Mouse (Mus musculus) liver, embryonic 14.5 days (tissue): ENCODE data around the gene Gadd45gip1. TPM values are rescaled to one million over a fixed set of nuclear protein-coding genes. Genes with fewer than 3 reads are reported as not detected.

Experiments
- ATAC-seq: fragments of 200-750 bp; cut with Nextera tagmentation; 2 replicates; pipeline ENCODE4 v1.8.0; 2017; ENCODE audit warnings: moderate number of reproducible peaks, mild to moderate bottlenecking, moderate library complexity; ENCODE audit not compliant: insufficient read depth
- DNase-seq, 3 experiments: peaks; one replicate each; pipeline ENCODE4 v3.0.0-alpha.2; 2012 to 2013; ENCODE audit warnings: low read depth in 3 of 3, low spot score in 3 of 3
- H3K27ac ChIP-seq: fragments of 300-500 bp; sonication (generic); 2 replicates; pipeline ENCODE4 v1.5.1; 2014; ENCODE audit warnings: moderate library complexity, mild to moderate bottlenecking, control low read depth, inconsistent platforms
- H3K27me3 ChIP-seq: fragments of 300-500 bp; sonication (generic); 2 replicates; pipeline ENCODE4 v1.6.1; 2014; ENCODE audit warnings: mild to moderate bottlenecking, low read length, moderate library complexity; ENCODE audit not compliant: control insufficient read depth, insufficient read depth
- H3K36me3 ChIP-seq: fragments of 300-500 bp; sonication (generic); replicated peaks from 2 replicates; pipeline ENCODE4 v1.6.1; 2014; ENCODE audit warnings: low read depth; ENCODE audit not compliant: control insufficient read depth, insufficient read depth
- H3K4me1 ChIP-seq, 2 experiments: fragments of 200-500 bp in 1 of 2; fragments of 300-500 bp in 1 of 2; sonication (generic) in 1 of 2; replicated peaks; 2 replicates each; pipeline ENCODE4 v1.6.1; 2012 to 2014; ENCODE audit warnings: antibody characterized with exemption in 1 of 2, inconsistent platforms in 1 of 2, low read length in 1 of 2; ENCODE audit not compliant: control insufficient read depth in 2 of 2, insufficient read depth in 2 of 2
- H3K4me2 ChIP-seq: fragments of 300-500 bp; sonication (generic); 2 replicates; pipeline ENCODE4 v1.6.1; 2014; ENCODE audit warnings: low read depth, mild to moderate bottlenecking, control low read depth, moderate library complexity
- H3K4me3 ChIP-seq, 2 experiments: fragments of 200-500 bp in 1 of 2; fragments of 300-500 bp in 1 of 2; sonication (generic) in 1 of 2; 2 replicates each; pipeline ENCODE4 v1.5.1; 2012 to 2014; ENCODE audit warnings: low read depth in 2 of 2, low read length in 2 of 2, mild to moderate bottlenecking in 2 of 2, control low read depth in 1 of 2, inconsistent platforms in 1 of 2, moderate library complexity in 1 of 2; ENCODE audit not compliant: insufficient read depth in 1 of 2
- H3K9ac ChIP-seq: fragments of 300-500 bp; sonication (generic); replicated peaks from 2 replicates; pipeline ENCODE4 v1.6.1; 2014; ENCODE audit warnings: mild to moderate bottlenecking, control low read depth, moderate library complexity
- H3K9me3 ChIP-seq: fragments of 300-500 bp; sonication (generic); 2 replicates; pipeline ENCODE4 v1.6.1; 2016; ENCODE audit warnings: low read length, mixed read lengths; ENCODE audit not compliant: control insufficient read depth
- CTCF ChIP-seq: IDR thresholded peaks from 2 replicates; pipeline ENCODE4 v1.5.1; 2016; ENCODE audit warnings: antibody characterized with exemption, low read depth, control low read depth
- EP300 ChIP-seq: IDR thresholded peaks from 2 replicates; pipeline ENCODE4 v1.6.1; 2016; ENCODE audit warnings: antibody characterized with exemption, low read depth
- WGBS: fragments of 180-500 bp; shearing (Covaris S2); extraction: QIAGEN DNeasy Blood & Tissue Kit; methylation state at CpG from one replicate; pipeline ENCODE4 v1.1.7; 2014; ENCODE audit not compliant: insufficient replicate concordance; 5-methylcytosine and 5-hydroxymethylcytosine counted together
- polyA plus RNA-seq, 2 experiments: library from polyadenylated mRNA; depleted of rRNA in 1 of 2; stranded (reverse) in 1 of 2; unstranded in 1 of 2; fragments of >200 nt; fragmentation: Nextera tagmentation in 1 of 2; extraction: Ambion mirVana in 1 of 2; gene quantifications; 2 replicates each; pipeline versions ENCODE4 v1.2.1 to v1.2.3; 2012 to 2014

Gadd45gip1 gene
- polyA plus RNA-seq (2012; rRNA removed): 24.4 and 31.0 TPM in 2 replicates
- 50.2 and 55.7 TPM in 2 replicates for polyA plus RNA-seq (2014; fragmentation: Nextera tagmentation; extraction: Ambion mirVana)

DNA sequence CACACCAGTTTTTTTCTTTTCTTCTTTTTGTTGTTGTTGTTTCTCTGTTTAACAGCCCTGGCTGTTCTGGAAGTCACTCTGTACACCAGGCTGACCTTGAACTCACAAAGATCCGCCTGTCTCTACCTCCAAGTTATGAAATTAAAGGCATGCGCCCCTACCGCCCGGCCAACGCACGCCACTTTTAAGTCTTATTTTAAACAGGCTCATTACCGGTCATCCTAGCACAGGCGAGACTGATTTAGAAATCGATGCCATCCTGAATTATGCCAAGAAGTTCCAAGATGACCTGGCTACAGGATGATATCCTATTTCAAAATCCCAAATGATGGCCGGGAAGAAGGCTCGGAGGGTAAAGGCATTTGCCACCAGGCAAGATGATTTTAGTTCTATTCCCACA is at the start of gene Gadd45gip1:
Gene Gadd45gip1 (plus strand): TSS at position 33 of the 400 bp plus-strand sequence.
- peaks cover 29% of the 10 kb centered on the region for H3K36me3 ChIP-seq
- TF ChIP-seq EP300 (no peak), CTCF (peak; percentile 68)
- peak; percentile 65 to 72 (median 69) for DNase-seq
- peak within 1 kb of the TSS; percentile 90 for H3K27ac ChIP-seq
- H3K9ac ChIP-seq: peak within 1 kb of the TSS; percentile 96
- peaks cover 23 to 44% of the 10 kb centered on the region in 2 experiments for H3K4me1 ChIP-seq
- peak within 1 kb of the TSS; percentile 84 for H3K4me2 ChIP-seq
- peak within 1 kb of the TSS; percentile 88 to 94 for H3K4me3 ChIP-seq
- peak; percentile 29; the same call in 1 of the 2 replicates for ATAC-seq
- H3K9me3 ChIP-seq: no peaks in the 10 kb centered on the region
- WGBS: 28% methylated on average over 11 of the region's 11 CpGs
- H3K27me3 ChIP-seq: no peaks in the 10 kb centered on the region

DNA sequence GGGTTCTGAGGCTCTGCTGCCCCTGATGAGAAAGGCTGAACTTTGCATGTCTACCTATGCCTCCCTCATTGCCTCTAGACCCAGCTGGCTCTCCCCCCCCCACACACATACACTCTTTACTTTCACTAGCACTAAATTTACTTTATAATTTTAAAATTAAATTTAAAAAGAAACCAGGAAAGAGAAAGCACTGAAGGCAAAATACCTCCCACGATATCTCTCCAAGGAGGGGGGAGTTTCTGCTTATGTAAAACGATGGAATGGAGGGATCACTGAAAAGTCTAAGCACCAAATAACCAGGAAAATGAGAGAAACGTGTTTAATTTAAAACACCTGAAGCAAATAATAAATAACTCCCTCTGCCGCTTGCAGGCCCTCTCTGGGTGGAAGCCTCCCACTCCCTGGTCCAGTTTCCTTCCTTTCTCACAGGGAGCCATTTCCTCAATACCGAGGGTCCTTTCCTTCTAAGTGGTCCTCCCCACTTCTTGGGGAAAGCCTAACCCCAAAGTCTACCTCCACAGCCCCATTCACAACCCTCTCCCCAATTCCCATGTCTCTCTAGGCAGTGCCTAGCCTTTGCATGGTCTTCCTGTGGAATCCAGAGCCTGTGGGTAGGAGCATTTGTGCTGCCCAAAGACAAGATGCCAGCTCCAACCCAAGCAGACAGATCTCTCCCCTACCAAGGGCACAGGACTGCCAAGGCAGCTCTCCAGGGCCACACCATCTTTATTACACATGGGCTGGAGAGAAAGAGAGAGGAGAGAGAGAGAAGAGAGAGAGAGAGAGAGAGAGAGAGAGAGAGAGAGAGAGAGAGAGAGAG is 49.4 kb upstream of the Gadd45gip1 start:
- Histone ChIP-seq H3K27me3 (peaks cover 100% of the 10 kb centered on the region), H3K9me3 (no peaks in the 10 kb centered on the region), H3K4me3 (no peak overlapping the region), H3K27ac (no peak overlapping the region), H3K9ac (no peak overlapping the region), H3K4me2 (no peak overlapping the region), H3K36me3 (no peaks in the 10 kb centered on the region), H3K4me1 (no peaks in the 10 kb centered on the region)
- TF ChIP-seq EP300: no peak
- TF ChIP-seq CTCF: no peak
- WGBS: 23% methylated on average over 5 of the region's 5 CpGs
- DNase-seq (no peak), ATAC-seq (no peak)

DNA sequence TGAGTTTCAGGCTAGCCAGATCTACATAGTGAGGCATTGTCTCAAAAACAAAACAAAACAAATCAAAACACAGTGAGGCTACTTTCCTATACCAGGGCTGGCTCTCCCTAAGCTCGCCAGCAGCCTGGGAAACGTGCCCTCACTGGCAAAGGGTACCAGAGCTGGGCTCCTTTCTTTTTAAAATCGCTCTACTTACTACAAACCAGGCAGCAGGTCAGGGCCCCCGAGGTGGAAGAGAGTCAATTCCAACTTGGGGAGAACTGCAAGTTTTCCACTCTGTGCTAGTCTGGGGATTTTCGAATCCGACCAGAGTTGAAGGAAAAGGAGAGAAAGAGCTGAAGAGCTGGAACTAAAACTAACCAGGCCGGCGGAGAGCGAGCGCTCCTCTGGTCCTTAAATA is 48.6 kb upstream of the Gadd45gip1 start:
- peaks cover 100% of the 10 kb centered on the region for H3K27me3 ChIP-seq
- 10% methylated on average over 10 of the region's 10 CpGs for WGBS

DNA sequence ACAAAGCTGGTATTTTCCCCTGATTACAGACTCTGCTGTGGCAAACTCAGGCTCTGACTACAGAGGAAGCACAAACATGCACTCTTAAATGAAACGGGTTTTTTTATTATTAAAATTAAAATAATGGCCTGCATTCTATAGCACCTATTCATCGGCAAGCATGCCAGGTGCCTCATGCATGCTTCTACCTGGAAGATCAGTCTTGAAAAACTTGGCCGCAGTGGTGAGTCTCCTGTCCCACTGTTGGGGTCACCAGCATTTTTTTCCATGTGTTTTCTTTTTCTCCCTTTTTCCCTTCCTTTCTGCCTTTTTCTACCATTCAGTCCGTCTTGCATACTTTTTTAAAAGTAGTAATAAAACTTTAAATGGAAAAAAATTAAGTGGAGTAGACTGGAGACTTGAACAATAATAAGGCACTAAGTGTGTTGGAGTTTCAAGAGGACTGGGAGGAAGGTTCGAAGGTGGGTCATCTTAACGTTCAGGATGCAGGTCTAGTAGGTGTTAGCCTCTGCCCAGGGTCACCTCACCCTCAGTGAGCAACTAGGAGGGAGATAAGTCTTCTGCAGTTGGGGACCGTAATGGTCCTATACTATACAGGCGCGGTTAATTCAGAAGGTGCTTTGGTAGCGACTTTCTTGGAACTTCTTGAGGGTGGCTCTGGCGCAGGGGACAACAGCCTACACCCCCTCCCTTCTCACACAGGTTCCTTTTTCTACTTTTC is 48.0 kb upstream of the Gadd45gip1 start:
- Histone ChIP-seq H3K27ac (no peak overlapping the region), H3K9me3 (no peaks in the 10 kb centered on the region), H3K4me3 (no peak overlapping the region), H3K36me3 (no peaks in the 10 kb centered on the region), H3K9ac (no peak overlapping the region), H3K27me3 (peaks cover 100% of the 10 kb centered on the region), H3K4me1 (no peaks in the 10 kb centered on the region), H3K4me2 (no peak overlapping the region)
- ATAC-seq: no peak
- no peak for DNase-seq
- no peak for TF ChIP-seq EP300
- TF ChIP-seq CTCF: no peak
- 11% methylated on average over 11 of the region's 11 CpGs for WGBS

More for the DNA sequence above, 48.6 kb upstream of the Gadd45gip1 start:
- ATAC-seq: no peak
- Histone ChIP-seq H3K4me3 (no peak overlapping the region), H3K4me1 (no peaks in the 10 kb centered on the region), H3K36me3 (no peaks in the 10 kb centered on the region), H3K9me3 (no peaks in the 10 kb centered on the region), H3K9ac (no peak overlapping the region), H3K4me2 (no peak overlapping the region), H3K27ac (no peak overlapping the region)
- TF ChIP-seq CTCF (no peak), EP300 (no peak)
- no peak for DNase-seq

DNA sequence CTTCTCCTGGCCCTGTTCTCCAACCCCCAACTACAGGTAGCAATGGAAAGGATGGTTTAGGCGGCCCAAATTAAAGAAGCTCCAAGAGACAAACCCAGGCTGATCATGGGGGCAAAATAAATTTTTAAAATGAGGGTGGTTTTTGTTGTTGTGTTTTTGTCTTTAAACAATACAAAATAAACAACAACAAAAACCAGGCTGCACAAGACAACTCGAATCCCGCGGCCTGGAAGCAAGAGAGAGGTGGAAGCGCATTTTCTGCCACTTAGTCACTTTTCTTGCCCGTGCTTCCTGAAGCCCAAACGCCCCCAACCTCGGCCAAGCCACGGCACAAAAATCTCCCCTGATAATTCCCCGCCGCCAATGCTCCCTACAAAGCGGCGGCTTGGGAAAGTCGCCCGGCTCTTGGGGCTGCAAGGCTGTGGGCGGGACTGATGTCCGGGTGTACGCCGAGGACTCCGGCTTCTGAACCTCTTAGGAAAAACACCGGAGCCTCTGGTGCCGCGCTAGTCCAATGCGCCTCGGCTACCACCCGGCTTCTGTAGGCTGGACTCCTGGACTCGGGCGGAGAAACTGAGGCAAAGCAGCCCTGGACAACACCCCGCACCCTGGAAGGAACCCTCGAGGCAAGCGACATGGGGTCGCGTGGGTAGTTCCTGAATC is 47.3 kb upstream of the Gadd45gip1 start:
- DNase-seq (no peak), ATAC-seq (no peak)
- H3K27me3 ChIP-seq: peaks cover 100% of the 10 kb centered on the region
- no peak overlapping the region for H3K9ac ChIP-seq
- no peaks in the 10 kb centered on the region for H3K4me1 ChIP-seq
- no peaks in the 10 kb centered on the region for H3K9me3 ChIP-seq
- 1% methylated on average over 33 of the region's 33 CpGs for WGBS
- no peak overlapping the region for H3K4me3 ChIP-seq
- H3K36me3 ChIP-seq: no peaks in the 10 kb centered on the region
- TF ChIP-seq CTCF (no peak), EP300 (no peak)
- no peak overlapping the region for H3K27ac ChIP-seq
- no peak overlapping the region for H3K4me2 ChIP-seq
